Mouse (Mus musculus): ENCODE measurements at regions not wholly inside any gene's neighbourhood (a gene's known extent, or its start where the extent isn't known, plus 50 kb on each side); places are given as distances from the start of the nearest gene placed in this dataset.

- no peak for DNase-seq (ENCODE audit: low spot score)
These were observed 214.8 kb downstream of the Kcnj2 start for GRCm38 (mm10) chr11:111280769-111281168.

GRCm38 (mm10) chr11:111281237-111282160 lies 215.5 kb downstream of the Kcnj2 start:
- no peak for DNase-seq (ENCODE audit: low spot score)

GRCm38 (mm10) chr11:111282283-111282682 lies 216.3 kb downstream of the Kcnj2 start:
- DNase-seq (ENCODE audit: low spot score): no peak

GRCm38 (mm10) chr11:111290537-111290936 lies 224.6 kb downstream of the Kcnj2 start:
- no peak for DNase-seq (ENCODE audit: low spot score)

- no peak for DNase-seq (ENCODE audit: low spot score)
These were observed 230.4 kb downstream of the Kcnj2 start for GRCm38 (mm10) chr11:111296309-111296721.

GRCm38 (mm10) chr11:111312802-111313201 lies 246.8 kb downstream of the Kcnj2 start:
- no peak for DNase-seq (ENCODE audit: low spot score)

GRCm38 (mm10) chr11:111313566-111313965 lies 247.6 kb downstream of the Kcnj2 start:
- no peak for DNase-seq (ENCODE audit: low spot score)

GRCm38 (mm10) chr11:111321576-111321975 lies 255.6 kb downstream of the Kcnj2 start:
- no peak for DNase-seq (ENCODE audit: low spot score)

GRCm38 (mm10) chr11:111324453-111325010 lies 258.6 kb downstream of the Kcnj2 start:
- no peak for DNase-seq (ENCODE audit: low spot score)

GRCm38 (mm10) chr11:111326915-111327314 lies 261.0 kb downstream of the Kcnj2 start:
- DNase-seq (ENCODE audit: low spot score): no peak

- no peak for DNase-seq (ENCODE audit: low spot score)
These were observed 262.3 kb downstream of the Kcnj2 start for GRCm38 (mm10) chr11:111328258-111328657.

- no peak for DNase-seq (ENCODE audit: low spot score)
These were observed 265.6 kb downstream of the Kcnj2 start for GRCm38 (mm10) chr11:111331592-111331991.

GRCm38 (mm10) chr11:111333021-111333420 lies 267.1 kb downstream of the Kcnj2 start:
- no peak for DNase-seq (ENCODE audit: low spot score)

- DNase-seq (ENCODE audit: low spot score): no peak
These were observed 281.6 kb downstream of the Kcnj2 start for GRCm38 (mm10) chr11:111347562-111347961.

- DNase-seq (ENCODE audit: low spot score): no peak
These were observed 284.1 kb downstream of the Kcnj2 start for GRCm38 (mm10) chr11:111350028-111350427.

GRCm38 (mm10) chr11:111363363-111363762 lies 297.4 kb downstream of the Kcnj2 start:
- no peak for DNase-seq (ENCODE audit: low spot score)

- no peak for DNase-seq (ENCODE audit: low spot score)
These were observed 311.2 kb downstream of the Kcnj2 start for GRCm38 (mm10) chr11:111377165-111377564.

- DNase-seq (ENCODE audit: low spot score): no peak
These were observed 313.9 kb downstream of the Kcnj2 start for GRCm38 (mm10) chr11:111379842-111380241.

- DNase-seq (ENCODE audit: low spot score): no peak
These were observed 332.7 kb downstream of the Kcnj2 start for GRCm38 (mm10) chr11:111398706-111399105.

- no peak for DNase-seq (ENCODE audit: low spot score)
These were observed 343.3 kb downstream of the Kcnj2 start for GRCm38 (mm10) chr11:111409266-111409665.

GRCm38 (mm10) chr11:111424871-111425270 lies 358.9 kb downstream of the Kcnj2 start:
- no peak for DNase-seq (ENCODE audit: low spot score)

- no peak for DNase-seq (ENCODE audit: low spot score)
These were observed 360.8 kb downstream of the Kcnj2 start for GRCm38 (mm10) chr11:111426715-111427114.

- DNase-seq (ENCODE audit: low spot score): no peak
These were observed 376.3 kb downstream of the Kcnj2 start for GRCm38 (mm10) chr11:111442257-111442656.
